Mouse (Mus musculus) forebrain, embryonic 12.5 days (tissue): ENCODE measurements around the gene Gapdh. TPM values are rescaled to one million over a fixed set of nuclear protein-coding genes. Genes with fewer than 3 reads are reported as not detected.

Experiments used
- ATAC-seq: fragments of 200-750 bp; cut with Nextera tagmentation; 2 replicates; pipeline ENCODE4 v1.8.0; 2017; ENCODE audit warnings: moderate TSS enrichment; ENCODE audit not compliant: low FRiP score
- H3K27ac ChIP-seq: fragments of 300-500 bp; sonication (generic); 2 replicates; pipeline ENCODE4 v1.5.1; 2016; ENCODE audit warnings: mild to moderate bottlenecking
- H3K27me3 ChIP-seq: fragments of 300-500 bp; sonication (generic); 2 replicates; pipeline ENCODE4 v1.6.1; 2016; ENCODE audit warnings: mild to moderate bottlenecking
- H3K36me3 ChIP-seq: fragments of 300-500 bp; sonication (generic); replicated peaks from 2 replicates; pipeline ENCODE4 v1.6.1; 2016; ENCODE audit warnings: mild to moderate bottlenecking
- H3K4me1 ChIP-seq: fragments of 300-500 bp; sonication (generic); 2 replicates; pipeline ENCODE4 v1.6.1; 2016
- H3K4me2 ChIP-seq: fragments of 300-500 bp; sonication (generic); 2 replicates; pipeline ENCODE4 v1.6.1; 2016; ENCODE audit warnings: mild to moderate bottlenecking, moderate library complexity
- H3K4me3 ChIP-seq: fragments of 300-500 bp; sonication (generic); replicated peaks from 2 replicates; pipeline ENCODE4 v1.5.1; 2016; ENCODE audit warnings: mild to moderate bottlenecking
- H3K9ac ChIP-seq: fragments of 300-500 bp; sonication (generic); 2 replicates; pipeline ENCODE4 v1.6.1; 2016; ENCODE audit warnings: mild to moderate bottlenecking
- H3K9me3 ChIP-seq: fragments of 300-500 bp; sonication (generic); 2 replicates; pipeline ENCODE4 v1.6.1; 2016
- WGBS: fragments of 180-500 bp; shearing (Covaris S2); methylation state at CpG from one replicate; pipeline ENCODE4 v1.1.7; 2016; 5-methylcytosine and 5-hydroxymethylcytosine counted together
- polyA plus RNA-seq: library from polyadenylated mRNA; unstranded; fragments of >200 nt; fragmentation: Nextera tagmentation; extraction: Ambion mirVana; gene quantifications from 2 replicates; pipeline ENCODE4 v1.2.1, GENCODE M21; 2016

The Gapdh gene
- polyA plus RNA-seq, 1 experiment from 2014 or later: 2,231 TPM

DNA sequence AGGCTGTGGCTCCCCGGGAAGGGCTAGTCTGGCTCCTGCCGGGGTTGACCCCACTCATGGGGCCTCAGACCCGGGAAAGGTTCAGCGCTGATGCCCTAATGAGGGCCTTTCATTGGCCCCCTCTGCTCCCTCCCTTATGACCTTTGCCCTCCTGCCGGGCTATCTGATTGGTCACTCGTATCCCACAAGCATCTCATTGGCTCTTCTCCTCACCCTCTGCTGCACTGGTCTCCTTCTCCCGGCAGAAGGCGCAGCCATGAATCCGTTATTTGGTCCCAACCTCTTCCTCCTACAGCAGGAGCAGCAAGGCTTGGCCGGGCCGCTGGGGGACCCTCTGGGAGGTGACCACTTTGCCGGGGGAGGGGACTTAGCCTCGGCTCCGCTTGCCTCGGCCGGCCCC lies 21.3 kb downstream of the Gapdh start, which contains the start of gene Iffo1:
Gene Iffo1 (plus strand): TSS at position 241 of the 400 bp plus-strand sequence.
- peaks cover 44% of the 10 kb centered on the region for H3K4me1 ChIP-seq
- no peaks in the 10 kb centered on the region for H3K9me3 ChIP-seq
- no peaks in the 10 kb centered on the region for H3K27me3 ChIP-seq
- peak within 1 kb of the TSS; percentile 92 for H3K9ac ChIP-seq
- ATAC-seq: peak; percentile 94
- under 1% methylated on average over 16 of the region's 16 CpGs for WGBS
- H3K4me2 ChIP-seq: peak within 1 kb of the TSS; percentile 65
- peak within 1 kb of the TSS; percentile 94 for H3K27ac ChIP-seq
- peaks cover 40% of the 10 kb centered on the region for H3K36me3 ChIP-seq
- peak within 1 kb of the TSS; percentile 75 for H3K4me3 ChIP-seq

DNA sequence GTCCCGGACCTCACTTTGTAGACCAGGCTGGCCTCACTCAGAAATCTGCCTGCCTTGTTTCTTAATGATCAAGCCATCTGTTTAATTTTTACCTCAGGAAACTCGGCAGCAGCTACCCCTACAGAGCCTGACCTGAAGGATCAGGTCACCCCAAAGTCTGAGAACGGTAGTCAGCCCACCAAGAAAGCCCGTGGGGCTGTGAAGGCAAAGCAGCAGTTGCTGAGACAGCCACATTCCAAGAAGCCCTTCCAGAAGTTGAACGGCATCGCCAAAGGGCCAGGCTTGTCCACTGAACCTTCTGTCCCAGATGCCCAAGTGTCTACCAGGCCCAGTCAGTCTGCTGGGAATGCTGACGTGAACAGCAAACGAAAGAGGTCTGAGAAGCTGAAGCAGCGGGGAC lies 22.4 kb downstream of the Gapdh start:
- Histone ChIP-seq H3K4me3 (no peak overlapping the region), H3K36me3 (peaks cover 51% of the 10 kb centered on the region), H3K9ac (no peak overlapping the region), H3K27me3 (no peaks in the 10 kb centered on the region), H3K4me1 (peaks cover 42% of the 10 kb centered on the region), H3K9me3 (no peaks in the 10 kb centered on the region), H3K27ac (no peak overlapping the region), H3K4me2 (no peak overlapping the region)
- ATAC-seq: no peak
- 81% methylated on average over 9 of the region's 9 CpGs for WGBS

DNA sequence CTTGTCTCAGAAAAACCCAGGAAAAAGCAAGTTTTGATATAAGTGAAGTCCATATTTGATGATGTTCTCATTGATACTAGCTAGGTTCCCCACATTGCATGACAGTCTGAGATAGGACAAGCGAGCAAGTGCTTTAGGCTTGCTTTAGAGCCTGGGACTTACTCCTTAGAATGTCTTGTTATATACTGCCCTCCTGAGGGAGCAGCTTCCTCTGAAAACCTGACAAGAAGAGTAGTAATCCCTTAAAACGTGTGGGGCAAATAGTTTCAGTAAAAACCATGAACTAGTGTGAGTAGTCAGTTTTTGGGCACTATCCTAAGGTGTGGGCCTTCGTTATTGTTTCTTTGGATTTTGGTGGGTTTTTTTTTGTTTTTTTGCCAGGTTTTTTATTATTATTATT lies 23.1 kb downstream of the Gapdh start:
- no peaks in the 10 kb centered on the region for H3K27me3 ChIP-seq
- no peak overlapping the region for H3K4me3 ChIP-seq
- 79% methylated on average over 3 of the region's 3 CpGs for WGBS
- no peaks in the 10 kb centered on the region for H3K9me3 ChIP-seq
- H3K27ac ChIP-seq: no peak overlapping the region
- no peak overlapping the region for H3K4me2 ChIP-seq
- peaks cover 34% of the 10 kb centered on the region for H3K4me1 ChIP-seq
- H3K36me3 ChIP-seq: peaks cover 55% of the 10 kb centered on the region
- no peak for ATAC-seq
- H3K9ac ChIP-seq: no peak overlapping the region

DNA sequence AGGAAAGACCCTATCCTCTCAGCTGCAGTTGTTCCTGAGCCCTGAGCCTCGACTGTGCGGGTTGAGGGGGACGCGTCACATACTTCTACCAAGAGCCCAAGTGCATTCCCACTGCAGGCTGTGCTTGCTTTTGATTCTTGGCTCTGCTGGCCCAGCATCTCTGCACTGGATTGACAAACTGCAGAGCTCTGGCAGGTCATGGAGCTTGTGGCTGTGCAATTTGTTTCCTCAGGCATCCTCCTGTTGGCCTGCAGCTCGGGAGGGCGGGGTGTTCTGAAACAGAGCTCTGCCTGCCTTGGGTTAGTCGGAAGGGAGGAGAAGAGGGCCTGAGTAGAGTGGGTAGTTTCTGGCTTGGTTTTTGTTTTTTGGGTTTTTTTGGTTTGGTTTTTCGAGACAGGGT lies 23.8 kb downstream of the Gapdh start:
- Histone ChIP-seq H3K27ac (no peak overlapping the region), H3K9me3 (no peaks in the 10 kb centered on the region), H3K36me3 (peaks cover 62% of the 10 kb centered on the region), H3K4me3 (no peak overlapping the region), H3K4me1 (peaks cover 27% of the 10 kb centered on the region), H3K27me3 (no peaks in the 10 kb centered on the region), H3K9ac (no peak overlapping the region), H3K4me2 (no peak overlapping the region)
- ATAC-seq: no peak
- WGBS: 92% methylated on average over 8 of the region's 8 CpGs

DNA sequence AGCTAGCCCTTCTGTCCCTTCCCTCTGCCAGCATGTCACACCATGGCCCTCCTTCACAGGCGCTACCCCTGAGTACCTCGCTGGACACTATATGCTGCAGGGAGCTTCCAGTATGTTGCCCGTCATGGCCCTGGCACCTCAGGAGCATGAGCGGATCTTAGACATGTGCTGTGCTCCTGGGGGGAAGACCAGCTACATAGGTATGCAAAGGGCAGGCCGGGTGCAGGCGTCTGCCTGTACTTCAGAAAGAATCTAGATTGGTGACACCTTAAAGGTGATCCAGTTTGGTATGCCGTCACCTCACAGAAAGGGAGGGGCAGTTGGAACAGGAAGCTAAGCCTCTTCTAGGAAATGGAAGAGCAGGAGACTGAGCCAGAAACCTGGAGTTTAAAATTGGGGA lies 26.5 kb downstream of the Gapdh start:
- H3K36me3 ChIP-seq: peaks cover 87% of the 10 kb centered on the region
- 93% methylated on average over 7 of the region's 7 CpGs for WGBS
- H3K9me3 ChIP-seq: no peaks in the 10 kb centered on the region
- H3K4me2 ChIP-seq: no peak overlapping the region
- no peak overlapping the region for H3K4me3 ChIP-seq
- no peak for ATAC-seq
- H3K27me3 ChIP-seq: no peaks in the 10 kb centered on the region
- peaks cover 5% of the 10 kb centered on the region for H3K4me1 ChIP-seq
- H3K9ac ChIP-seq: no peak overlapping the region
- H3K27ac ChIP-seq: no peak overlapping the region

DNA sequence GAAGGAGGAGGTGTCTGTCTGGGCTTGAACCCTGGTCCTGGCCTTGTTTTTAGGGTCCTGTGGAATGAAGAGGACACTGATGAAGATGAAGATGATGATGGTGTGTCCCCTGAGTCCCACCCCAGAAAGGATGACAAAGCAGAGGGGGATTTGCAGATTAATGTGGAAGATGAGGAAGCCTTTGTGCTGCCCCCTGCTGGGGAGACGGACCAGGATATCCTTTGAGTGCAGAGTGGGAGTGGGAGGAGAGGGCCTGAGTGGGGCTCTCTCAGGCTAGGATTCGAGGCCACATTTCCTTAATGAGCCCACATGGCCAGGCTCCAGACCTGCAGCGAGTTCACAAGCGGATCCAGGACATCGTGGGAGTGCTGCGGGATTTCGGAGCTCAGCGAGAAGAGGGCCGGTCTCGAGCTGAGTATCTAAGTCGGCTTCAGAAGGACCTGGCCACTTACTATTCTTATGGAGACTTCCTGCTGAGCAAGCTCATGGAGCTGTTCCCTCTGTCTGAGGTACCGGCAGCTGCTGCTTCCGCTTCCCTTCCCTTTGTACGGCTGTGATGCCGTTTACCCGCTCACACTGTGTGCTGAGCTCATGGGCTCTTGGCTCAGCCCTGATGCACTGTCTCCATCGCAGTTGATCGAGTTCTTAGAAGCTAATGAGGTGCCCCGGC lies 29.1 kb downstream of the Gapdh start:
- Histone ChIP-seq H3K4me2 (no peak overlapping the region), H3K9me3 (no peaks in the 10 kb centered on the region), H3K4me3 (no peak overlapping the region), H3K36me3 (peaks cover 89% of the 10 kb centered on the region), H3K27ac (no peak overlapping the region), H3K9ac (0 out of 2 replicates have a peak overlapping the region, but pooled peaks have one; percentile 21), H3K27me3 (no peaks in the 10 kb centered on the region), H3K4me1 (peaks cover 13% of the 10 kb centered on the region)
- no peak for ATAC-seq
- 85% methylated on average over 19 of the region's 19 CpGs for WGBS

DNA sequence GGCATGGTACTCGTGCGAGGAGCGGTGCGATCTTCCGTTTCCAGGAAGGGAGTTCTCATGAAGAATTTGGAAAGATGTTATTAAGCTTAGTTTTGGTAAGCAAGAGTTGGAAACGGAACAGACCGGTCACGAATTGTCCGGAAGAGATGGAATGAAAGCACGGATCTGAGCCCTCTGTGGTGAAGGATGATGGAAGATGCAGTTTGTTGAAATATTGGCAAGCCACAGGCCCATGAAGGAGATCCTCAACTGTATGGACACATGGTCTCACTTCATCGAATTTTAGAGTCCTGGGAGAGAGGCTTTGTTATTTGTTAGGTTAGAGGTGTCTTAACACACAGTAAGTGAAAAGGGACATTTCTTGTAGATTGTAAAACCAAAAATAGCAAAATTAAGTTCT lies 33.8 kb downstream of the Gapdh start:
- peak overlapping the region; percentile 80 for H3K9ac ChIP-seq
- H3K4me2 ChIP-seq: peak overlapping the region; percentile 86
- no peaks in the 10 kb centered on the region for H3K27me3 ChIP-seq
- no peak for ATAC-seq
- no peaks in the 10 kb centered on the region for H3K9me3 ChIP-seq
- peak overlapping the region; percentile 88 for H3K4me3 ChIP-seq
- no peak overlapping the region for H3K27ac ChIP-seq
- peaks cover 72% of the 10 kb centered on the region for H3K36me3 ChIP-seq
- H3K4me1 ChIP-seq: peaks cover 18% of the 10 kb centered on the region
- WGBS: 11% methylated on average over 11 of the region's 11 CpGs

DNA sequence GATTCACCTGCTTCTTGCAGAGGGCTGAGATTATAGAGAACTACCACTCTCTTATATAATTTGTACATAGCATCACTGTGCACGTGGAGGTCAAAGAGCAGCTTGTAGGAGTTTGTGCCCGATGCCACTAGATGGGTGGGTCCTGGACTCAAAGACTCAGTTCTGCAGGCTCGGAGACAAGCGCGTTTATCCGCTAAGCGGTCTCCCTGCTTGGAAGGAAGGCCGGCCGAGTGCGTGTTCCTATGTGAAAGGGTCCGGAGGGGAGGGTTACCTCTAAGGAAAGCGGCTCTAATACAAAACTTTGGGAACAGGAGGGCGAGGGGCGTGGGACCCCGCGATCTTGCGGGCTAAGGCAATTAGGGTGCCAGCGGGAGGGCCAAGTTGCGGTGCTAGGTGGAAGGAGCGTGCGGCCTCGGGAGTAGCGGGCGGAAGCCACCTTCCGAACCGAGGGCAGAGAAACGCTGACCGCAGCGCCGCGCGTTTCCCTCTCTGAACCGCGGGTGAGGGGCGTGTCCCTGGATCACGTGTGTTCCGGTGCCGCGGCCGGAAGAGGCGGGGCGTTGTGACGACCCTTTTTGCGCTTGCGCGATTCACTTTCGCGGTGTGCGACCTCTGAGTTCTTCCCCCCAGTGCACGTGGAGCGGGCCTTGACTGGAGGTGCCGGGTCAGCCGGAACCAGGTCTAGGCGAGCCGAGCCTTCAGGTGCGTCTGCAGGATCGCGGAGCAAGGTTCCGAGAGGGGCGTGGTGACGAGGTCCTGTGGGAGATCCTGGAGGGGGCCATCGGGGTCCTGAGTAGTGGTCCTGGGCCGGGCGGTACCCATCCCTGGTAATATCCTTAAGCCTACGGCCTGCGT lies 34.7 kb downstream of the Gapdh start, which contains the start of gene Nop2:
Gene Nop2 (plus strand): TSS at position 608 of the 855 bp plus-strand sequence.
- H3K4me1 ChIP-seq: peaks cover 18% of the 10 kb centered on the region
- WGBS: under 1% methylated on average over 64 of the region's 66 CpGs
- no peaks in the 10 kb centered on the region for H3K27me3 ChIP-seq
- no peaks in the 10 kb centered on the region for H3K9me3 ChIP-seq
- peak within 1 kb of the TSS; percentile 86 for H3K4me2 ChIP-seq
- H3K9ac ChIP-seq: peak within 1 kb of the TSS; percentile 80
- H3K4me3 ChIP-seq: peak within 1 kb of the TSS; percentile 88
- peak within 1 kb of the TSS; percentile 90 for H3K27ac ChIP-seq
- peak; percentile 92 for ATAC-seq
- H3K36me3 ChIP-seq: peaks cover 73% of the 10 kb centered on the region

DNA sequence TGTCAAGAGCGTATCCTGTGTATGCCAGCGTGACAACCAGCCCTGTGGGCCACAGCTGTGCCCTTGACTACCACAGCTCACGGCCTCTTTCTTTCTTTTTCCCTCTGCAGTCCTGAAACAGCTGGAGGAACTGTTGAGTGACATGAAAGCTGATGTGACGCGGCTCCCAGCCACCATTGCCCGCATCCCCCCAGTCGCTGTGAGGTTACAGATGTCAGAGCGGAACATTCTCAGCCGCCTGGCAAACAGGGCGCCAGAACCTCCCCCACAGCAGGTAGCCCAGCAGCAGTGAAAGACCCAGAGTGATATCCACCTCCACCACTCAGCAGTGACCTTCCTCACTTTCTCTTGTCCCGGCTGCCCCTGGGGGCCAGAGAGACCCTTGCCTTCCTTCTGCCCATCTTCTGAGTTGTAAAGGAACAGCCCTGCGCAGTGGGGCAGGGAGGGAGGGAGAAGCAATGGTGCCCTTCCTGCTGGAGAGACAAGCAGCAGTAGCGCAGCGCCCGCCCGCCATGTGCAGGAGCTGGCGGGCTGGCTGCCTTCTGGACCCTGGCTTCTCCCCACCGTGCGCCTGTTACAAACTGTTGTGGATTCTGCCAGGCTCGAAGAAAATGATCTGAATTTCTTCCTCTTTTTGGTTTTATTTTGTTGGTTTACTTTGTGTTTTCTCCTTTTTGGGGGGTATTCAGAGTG lies 36.4 kb downstream of the Gapdh start:
- H3K9me3 ChIP-seq: no peaks in the 10 kb centered on the region
- H3K4me1 ChIP-seq: peaks cover 18% of the 10 kb centered on the region
- H3K27ac ChIP-seq: no peak overlapping the region
- peaks cover 70% of the 10 kb centered on the region for H3K36me3 ChIP-seq
- ATAC-seq: no peak
- no peak overlapping the region for H3K9ac ChIP-seq
- 91% methylated on average over 20 of the region's 20 CpGs for WGBS
- no peaks in the 10 kb centered on the region for H3K27me3 ChIP-seq
- no peak overlapping the region for H3K4me3 ChIP-seq
- no peak overlapping the region for H3K4me2 ChIP-seq

DNA sequence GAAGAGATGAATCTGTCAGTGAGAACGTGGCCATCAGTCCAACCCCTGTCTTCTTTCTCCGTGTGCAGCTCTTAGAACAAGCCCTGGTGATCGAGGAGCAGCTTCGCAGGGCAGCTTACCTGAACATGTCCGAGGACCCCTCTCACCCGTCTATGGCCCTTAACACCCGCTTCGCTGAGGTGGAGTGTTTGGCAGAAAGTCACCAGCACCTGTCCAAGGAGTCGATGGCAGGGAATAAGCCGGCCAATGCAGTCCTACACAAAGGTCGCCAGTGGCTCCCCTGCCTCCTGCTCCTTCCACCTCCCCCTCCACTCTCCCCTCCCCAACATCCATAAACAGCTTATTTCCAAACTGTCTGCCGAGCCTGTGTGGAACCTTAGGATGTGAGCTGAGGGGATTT lies 37.5 kb downstream of the Gapdh start:
- H3K27me3 ChIP-seq: no peaks in the 10 kb centered on the region

DNA sequence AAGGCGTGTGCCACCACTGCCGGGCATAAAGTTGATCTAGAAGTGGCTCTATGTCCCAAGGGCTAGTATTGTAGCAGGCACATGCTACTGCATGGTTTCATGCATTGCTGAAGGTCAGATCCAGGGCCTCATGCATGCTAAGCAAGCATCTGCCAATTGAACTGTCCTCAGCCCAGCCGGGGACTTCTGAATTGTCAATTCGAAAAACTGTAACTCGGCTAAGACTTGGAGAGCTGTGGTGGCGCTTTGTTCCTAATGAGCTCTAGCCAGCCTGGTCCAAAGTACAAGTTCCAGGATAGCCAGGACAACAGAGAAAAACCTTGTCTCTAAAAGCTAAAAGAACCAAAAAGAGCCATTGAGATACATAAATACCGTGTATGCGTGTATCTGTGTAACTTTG lies 46.9 kb downstream of the Gapdh start:
- Histone ChIP-seq H3K4me1 (no peaks in the 10 kb centered on the region), H3K27ac (no peak overlapping the region), H3K27me3 (no peaks in the 10 kb centered on the region), H3K9me3 (no peaks in the 10 kb centered on the region), H3K9ac (no peak overlapping the region), H3K36me3 (peaks cover 93% of the 10 kb centered on the region), H3K4me2 (no peak overlapping the region), H3K4me3 (no peak overlapping the region)
- WGBS: 95% methylated on average over 8 of the region's 8 CpGs
- no peak for ATAC-seq

More for the DNA sequence above, 37.5 kb downstream of the Gapdh start:
- Histone ChIP-seq H3K4me2 (no peak overlapping the region), H3K4me1 (peaks cover 18% of the 10 kb centered on the region), H3K27ac (no peak overlapping the region), H3K4me3 (no peak overlapping the region), H3K36me3 (peaks cover 71% of the 10 kb centered on the region), H3K9ac (no peak overlapping the region), H3K9me3 (no peaks in the 10 kb centered on the region)
- 93% methylated on average over 12 of the region's 12 CpGs for WGBS
- no peak for ATAC-seq

DNA sequence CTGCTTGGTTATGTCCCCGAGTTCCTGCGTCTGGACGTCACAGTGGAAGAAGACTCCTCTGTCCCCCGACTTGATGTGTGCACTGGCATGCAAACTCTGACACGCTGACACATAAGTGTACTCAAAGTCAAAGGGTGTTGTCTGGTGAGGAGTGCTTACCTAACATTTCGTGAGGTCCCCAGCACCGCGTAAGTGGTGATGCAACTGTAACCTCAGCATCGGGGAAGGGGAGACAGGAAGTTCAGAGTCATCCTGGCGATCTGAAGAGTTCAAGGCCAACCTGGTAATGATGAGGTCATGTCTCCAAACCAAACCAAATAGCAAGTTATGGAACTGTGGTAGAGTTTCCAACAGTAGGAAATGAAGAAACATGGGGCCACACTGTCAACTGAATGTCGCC lies 53.7 kb downstream of the Gapdh start:
- Histone ChIP-seq H3K4me3 (no peak overlapping the region), H3K4me2 (no peak overlapping the region), H3K36me3 (peaks cover 96% of the 10 kb centered on the region), H3K9me3 (no peaks in the 10 kb centered on the region), H3K27me3 (no peaks in the 10 kb centered on the region), H3K27ac (no peak overlapping the region), H3K9ac (no peak overlapping the region), H3K4me1 (no peaks in the 10 kb centered on the region)
- 95% methylated on average over 11 of the region's 11 CpGs for WGBS
- ATAC-seq: no peak
